Mouse (Mus musculus): Measurements from ENCODE around the gene Adcyap1.

The Adcyap1 gene

DNA sequence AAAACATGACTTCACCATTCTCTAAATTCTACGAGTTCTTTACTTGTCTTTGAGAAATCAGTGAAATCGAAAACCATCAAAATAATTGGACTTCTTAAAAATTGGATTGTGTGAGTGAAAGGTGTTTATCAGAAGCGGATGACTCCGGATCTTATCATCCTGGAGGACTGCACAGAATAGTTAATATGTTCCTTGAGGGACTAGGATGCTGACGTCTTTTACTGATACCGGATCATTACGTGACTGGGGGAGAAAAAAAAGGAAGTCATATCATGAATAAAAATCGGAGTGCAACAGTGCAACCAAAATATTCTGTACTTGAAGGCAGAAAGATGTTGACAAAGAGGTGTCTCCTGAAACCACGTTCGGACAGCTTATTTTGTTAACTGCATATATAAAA, at the start of gene Adcyap1:
TSS of gene Adcyap1 (plus strand) at position 301 of the 400 bp plus-strand sequence.
- no peak for DNase-seq (ENCODE audit: low read depth, low spot score)

DNA sequence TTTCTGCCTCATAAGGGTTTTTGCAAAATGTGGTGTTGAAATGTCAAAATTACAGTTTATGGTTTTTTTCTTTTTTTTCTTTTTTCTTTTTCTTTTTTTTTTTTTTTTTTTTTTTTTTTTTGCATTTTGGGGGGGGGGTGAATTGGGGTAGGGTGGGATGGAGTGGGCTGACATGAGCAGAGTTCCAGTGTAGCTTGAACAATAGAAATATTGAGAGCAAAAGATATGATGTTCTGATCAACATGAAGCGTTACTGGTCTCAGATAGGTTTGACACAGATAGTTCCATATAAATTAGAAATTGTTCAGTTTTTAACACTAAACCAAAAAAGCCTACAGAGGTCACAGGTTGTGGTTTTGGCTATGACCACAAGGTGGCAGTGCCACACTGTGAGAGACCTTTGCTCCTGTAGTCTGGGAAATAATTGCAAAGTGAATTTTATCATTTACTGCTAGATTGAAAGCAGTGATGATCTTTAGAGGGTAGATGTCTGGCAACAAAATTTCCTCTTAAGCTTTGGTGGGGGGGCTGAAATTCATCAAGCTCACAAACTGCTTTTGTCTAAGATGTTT, 40.5 kb upstream of the Adcyap1 start:
- DNase-seq (ENCODE audit: low read depth, low spot score), result peak; percentile 62

DNA sequence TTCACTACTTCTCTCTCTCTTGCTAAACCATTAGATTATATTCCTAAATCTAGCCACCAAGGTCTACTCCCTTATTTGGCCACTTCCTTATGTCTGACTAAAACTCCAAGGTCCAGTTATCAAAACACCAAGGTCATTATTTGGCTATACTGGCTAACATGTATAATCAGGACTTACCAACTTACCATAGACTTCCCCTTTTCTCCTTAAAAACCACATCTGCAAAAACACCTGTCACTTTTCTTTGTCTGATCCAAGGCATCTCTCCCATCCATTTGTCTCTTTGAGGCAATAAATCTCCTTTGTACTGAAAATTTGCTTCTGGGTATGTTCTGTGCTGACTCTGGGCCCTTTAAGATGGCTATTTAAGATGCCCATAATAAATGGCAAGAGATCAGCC, 29.2 kb upstream of the Adcyap1 start:
- DNase-seq (ENCODE audit: low read depth, low spot score), result no peak

DNA sequence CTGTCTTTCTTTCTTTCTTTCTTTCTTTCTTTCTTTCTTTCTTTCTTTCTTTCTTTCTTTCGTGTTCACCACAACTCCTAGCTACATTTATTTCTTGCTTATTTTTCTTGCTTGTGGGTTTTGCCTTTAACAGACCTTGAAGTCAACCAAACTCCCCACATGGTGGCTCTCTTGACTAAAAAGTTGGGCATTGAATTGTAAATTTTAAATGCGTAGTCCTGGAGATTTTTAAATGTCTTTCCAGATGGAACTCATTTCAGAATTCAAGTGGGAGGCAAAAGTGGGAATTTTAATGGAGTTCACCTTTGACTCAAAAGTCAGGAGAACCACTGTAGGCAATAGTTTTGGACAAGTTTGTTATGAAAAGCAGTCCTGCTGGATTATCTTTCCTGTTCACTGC, 2.0 kb upstream of the Adcyap1 start:
- no peak for DNase-seq (ENCODE audit: low read depth, low spot score)

DNA sequence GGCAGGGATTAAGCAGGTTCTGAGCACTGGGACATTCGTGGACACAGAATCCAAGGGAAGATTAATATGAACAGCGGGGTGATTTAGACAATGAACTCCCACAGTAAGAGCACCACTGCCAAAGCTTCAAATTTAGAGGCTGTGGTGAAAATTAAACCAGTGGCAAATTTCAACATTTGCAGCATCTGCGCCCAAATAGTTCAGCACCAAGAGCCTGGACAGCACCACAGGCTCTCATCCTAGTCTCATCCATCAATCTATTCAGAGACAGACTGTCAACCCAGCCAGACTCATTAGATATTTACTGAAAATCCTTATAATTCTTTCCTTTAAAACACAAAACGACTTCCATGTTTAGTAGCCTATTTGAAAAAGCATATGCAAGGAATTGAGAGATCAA, 604 bp upstream of the Adcyap1 start:
- DNase-seq (ENCODE audit: low read depth, low spot score), result no peak

- no peak for DNase-seq (ENCODE audit: low read depth, low spot score)
Measured at GRCm38 (mm10) chr17:93199218-93199617, 401 bp downstream of the Adcyap1 start.

DNA sequence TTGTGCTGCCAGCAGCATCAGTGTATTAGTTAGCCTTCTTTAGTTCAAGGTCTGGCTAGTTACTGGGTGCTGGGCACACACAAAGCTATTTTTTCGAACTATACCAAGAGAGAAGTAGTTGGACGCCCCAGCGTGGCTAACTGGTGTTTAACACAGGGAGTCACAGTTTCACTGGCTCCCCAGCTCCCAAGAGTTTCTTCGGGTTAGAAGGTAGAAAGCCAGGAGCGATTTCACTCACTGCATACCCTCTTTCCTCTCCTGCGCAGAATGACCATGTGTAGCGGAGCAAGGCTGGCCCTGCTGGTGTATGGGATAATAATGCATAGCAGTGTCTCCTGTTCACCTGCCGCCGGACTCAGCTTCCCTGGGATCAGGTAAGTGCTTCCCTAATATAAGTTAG, 930 bp downstream of the Adcyap1 start:
- DNase-seq (ENCODE audit: low read depth, low spot score), result no peak

DNA sequence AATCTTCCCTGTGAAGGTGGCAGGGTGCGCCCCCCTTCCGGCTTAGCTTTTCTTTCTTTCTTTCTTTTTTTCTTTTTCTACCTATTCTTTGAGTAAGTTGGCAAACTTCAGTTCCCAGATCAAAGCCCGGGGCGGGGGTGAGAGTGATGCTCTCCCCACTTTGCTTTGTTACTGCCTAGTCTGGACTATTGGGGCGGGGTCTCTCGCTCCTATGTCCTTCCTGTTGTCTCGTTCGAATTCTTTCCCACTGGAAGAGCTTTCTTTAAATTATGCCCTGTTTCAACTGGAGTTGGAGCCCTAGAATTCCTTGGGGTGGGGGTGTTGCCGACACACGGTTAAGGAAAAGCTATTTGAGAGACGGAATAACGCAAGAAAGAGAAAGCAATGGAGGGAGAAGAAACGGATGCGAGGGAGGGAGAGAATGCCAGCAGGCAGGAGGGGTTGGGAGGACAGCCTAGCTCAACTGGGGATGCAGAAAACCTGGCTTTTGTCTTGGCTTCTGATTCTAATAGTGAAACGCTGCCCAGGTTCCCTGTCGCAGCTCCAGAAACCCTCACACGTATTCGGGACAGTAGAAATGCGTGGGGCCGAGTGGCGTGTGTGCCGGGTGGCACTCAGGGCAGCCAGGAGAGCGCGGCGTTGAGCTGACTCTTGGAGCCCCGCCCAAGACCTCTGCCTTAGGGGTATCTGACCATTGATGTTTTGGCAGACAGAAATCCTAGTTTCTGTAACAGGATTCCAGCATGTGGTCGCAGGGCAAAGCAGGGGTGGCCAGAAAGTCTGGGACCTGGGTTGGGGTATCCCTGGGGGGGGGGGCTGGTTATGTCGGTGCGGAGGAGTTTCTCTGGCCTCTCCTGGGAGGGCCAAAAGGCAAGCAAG, 1.8 kb downstream of the Adcyap1 start:
- no peak for DNase-seq (ENCODE audit: low read depth, low spot score)

- no peak for DNase-seq (ENCODE audit: low read depth, low spot score)
Measured at GRCm38 (mm10) chr17:93201265-93201925, 2.6 kb downstream of the Adcyap1 start.

DNA sequence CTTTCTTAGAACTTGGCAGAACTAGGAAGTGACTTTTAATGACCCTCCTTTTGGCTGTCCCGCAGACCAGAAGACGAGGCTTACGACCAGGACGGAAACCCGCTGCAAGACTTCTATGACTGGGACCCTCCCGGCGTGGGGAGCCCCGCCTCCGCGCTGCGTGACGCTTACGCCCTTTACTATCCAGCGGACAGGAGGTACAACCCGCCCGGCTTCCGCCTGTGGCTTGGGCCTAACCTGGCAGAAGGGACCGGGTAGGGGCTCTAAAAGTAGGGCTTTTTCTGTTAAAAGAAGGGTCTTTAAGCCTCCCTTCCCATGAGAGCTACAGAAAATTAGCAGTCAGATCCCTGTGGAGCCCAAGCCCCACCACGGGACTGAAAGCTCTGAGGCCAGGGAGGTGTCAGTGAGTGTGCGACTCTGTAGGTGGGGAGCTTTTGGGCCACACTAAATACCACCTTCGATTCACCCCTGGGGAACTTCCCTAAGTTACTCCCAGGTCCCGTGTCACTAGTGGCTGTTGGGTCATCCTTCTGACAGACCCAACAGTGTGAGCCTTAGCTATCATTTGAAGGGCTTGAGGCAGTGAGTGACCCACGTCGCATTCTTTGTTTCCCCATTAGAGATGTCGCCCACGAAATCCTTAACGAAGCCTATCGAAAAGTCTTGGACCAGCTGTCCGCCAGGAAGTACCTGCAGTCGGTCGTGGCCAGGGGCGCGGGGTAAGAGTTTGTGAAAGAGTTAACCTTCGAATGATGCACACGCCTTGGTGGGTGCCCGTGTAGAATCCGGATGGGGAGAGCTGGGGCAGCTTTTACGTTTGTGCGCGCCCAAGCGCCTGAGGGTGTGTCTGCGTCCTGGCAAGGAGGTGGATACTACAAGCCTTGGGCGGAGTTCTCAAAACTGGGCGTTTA, 3.6 kb downstream of the Adcyap1 start:
- no peak for DNase-seq (ENCODE audit: low read depth, low spot score)

DNA sequence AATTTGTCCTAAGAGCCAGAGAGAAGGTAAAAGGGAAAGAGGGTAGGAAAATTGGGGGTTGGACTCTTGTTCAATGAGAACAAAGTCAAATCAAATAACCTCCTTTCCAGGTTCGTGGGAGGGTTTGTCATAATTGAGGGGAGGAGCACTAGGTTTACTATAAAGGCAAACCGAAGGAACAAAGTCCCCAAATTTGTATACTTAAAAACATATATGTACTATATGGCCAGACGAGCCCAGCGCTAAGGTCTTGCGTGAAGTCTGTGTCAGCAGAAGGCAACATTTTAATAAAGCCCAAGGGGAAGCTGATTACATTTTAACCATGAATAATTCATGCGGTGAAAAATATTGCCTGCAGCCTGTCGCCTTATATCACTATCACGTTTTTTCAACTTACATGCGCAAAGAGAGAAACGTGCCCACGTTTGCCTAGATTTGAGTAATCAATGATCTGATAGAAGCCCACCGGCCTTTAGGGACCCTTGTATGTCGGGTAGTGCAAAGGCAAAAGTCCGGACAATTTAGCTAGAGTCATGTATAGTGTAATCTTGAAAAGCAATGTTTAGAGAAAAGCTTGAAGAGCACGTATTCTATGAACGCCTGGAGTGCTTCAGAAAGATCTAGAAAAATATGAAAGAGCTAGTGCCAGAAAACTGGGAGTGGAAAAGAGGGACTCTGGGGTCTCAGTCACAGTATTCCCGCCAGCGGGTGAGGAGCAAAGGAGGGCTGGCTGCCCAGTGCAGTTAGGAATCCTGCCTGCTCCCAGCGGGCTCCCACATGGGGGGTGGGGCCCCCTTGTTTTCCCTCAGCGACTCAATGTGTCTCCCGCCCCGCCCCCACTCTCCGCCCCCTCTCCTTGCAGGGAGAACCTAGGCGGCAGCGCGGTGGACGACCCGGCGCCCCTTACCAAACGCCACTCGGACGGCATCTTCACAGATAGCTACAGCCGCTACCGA, 4.5 kb downstream of the Adcyap1 start:
- no peak for DNase-seq (ENCODE audit: low read depth, low spot score)

DNA sequence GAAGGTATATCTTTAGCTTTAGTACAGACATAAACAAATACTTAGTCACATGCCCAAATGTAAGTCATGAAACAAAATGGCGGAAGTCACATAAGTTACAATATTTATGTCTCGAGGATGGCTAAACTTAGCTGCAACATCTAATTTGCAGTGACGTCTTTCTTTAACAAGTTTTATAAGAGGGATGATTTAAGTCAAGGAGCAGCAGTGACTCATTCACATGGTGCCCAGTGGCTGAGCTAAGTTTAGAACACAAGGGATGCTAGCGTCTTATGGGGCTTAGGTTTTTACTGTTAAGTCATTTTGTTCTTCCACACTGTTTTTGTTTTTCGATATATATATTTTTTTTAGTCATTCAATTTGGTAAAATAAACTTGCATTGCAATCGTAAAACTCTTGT, 19.0 kb downstream of the Adcyap1 start:
- no peak for DNase-seq (ENCODE audit: low read depth, low spot score)

- no peak for DNase-seq (ENCODE audit: low read depth, low spot score)
Measured at GRCm38 (mm10) chr17:93218640-93219039, 19.8 kb downstream of the Adcyap1 start.

DNA sequence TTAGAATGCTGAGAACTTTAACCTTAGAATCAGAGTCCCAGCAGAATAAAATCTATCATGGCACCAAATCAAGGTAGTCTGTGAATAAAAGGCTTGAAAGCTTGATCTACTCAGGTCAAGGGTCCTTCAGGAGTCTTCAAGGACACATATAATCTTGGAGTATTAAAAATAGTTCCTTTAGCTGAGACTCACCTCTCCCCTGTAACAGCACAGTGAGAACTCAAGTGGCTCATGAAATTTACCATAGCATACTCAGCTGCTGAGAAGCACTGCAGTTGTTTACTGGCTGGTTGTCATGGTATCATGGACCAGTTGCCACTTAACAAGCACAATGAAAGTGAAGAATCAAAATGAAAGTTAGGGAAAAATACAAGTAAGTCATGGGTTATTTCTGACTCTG, 38.5 kb downstream of the Adcyap1 start:
- no peak for DNase-seq (ENCODE audit: low read depth, low spot score)
